Mouse (Mus musculus): ENCODE measurements around the gene Ctla4. TPM values are rescaled to one million over a fixed set of nuclear protein-coding genes. Genes with fewer than 3 reads are reported as not detected.

The Ctla4 gene
- polyA plus RNA-seq, 1 experiment from 2014 or later, result not detected

DNA sequence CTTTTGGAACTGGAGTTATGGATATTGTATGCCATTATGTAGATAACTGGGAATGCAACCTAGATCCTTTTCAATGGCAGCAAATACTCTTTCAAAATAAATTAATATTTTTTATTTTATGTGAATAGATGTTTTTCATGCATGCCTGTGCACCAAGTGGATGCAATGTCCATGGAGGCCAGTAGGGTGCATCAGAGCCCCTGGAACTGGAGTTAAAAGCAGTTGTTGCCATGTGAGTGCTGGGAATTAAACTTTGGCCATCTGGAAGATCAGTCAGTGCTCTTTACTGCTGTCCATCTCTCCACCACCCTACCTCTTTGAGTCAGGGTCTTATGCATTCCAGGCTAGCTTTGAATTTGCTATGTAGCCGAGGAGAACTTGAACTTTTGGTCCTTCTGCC is 71.5 kb downstream of the Ctla4 start:
- no peaks in the 10 kb centered on the region for H3K36me3 ChIP-seq (ENCODE audit: control insufficient read depth, insufficient read depth, low read length)
- H3K4me1 ChIP-seq (ENCODE audit: control insufficient read depth, insufficient read depth, low read length), result peaks cover 2% of the 10 kb centered on the region; the same call in 1 of the 2 replicates
- no peak overlapping the region for H3K27ac ChIP-seq (ENCODE audit: low read depth, low read length)
- no peak overlapping the region for H3K4me2 ChIP-seq (replicated peaks; ENCODE audit: low read depth, low read length)
- H3K9ac ChIP-seq (ENCODE audit: low read depth, low read length), result no peak overlapping the region
- no peaks in the 10 kb centered on the region for H3K27me3 ChIP-seq (ENCODE audit: control insufficient read depth, insufficient read depth, low read length)
- H3K9me3 ChIP-seq (ENCODE audit: control insufficient read depth, low read length), result no peaks in the 10 kb centered on the region
- WGBS, result 69% methylated on average over 1 of the region's 1 CpGs
- no peak for ATAC-seq (ENCODE audit: low FRiP score, low TSS enrichment)
- no peak overlapping the region for H3K4me3 ChIP-seq (ENCODE audit: low read length)

DNA sequence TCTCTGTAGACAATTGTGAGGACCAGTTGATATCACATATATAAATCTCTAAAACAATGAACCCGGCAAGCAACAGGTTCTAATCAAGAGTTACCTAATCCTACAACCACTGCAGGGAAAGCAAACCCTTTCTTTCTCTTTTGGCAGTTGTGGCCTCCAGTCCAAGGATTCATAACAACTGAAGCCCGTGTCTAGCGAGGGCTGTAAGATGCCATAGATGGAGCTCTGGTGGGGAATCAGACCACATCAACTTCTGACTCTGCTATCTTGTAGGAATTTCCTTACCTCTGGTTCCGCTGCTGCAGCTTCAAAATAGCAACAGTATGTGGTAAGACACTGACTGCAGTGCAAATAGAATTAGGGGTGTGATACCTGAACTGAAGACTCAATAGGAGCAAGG is 72.4 kb downstream of the Ctla4 start:
- ATAC-seq (ENCODE audit: low FRiP score, low TSS enrichment), result no peak
- Histone ChIP-seq H3K9ac (ENCODE audit: low read depth, low read length) (no peak overlapping the region), H3K9me3 (ENCODE audit: control insufficient read depth, low read length) (no peaks in the 10 kb centered on the region), H3K4me2 (replicated peaks; ENCODE audit: low read depth, low read length) (no peak overlapping the region), H3K36me3 (ENCODE audit: control insufficient read depth, insufficient read depth, low read length) (no peaks in the 10 kb centered on the region), H3K4me1 (ENCODE audit: control insufficient read depth, insufficient read depth, low read length) (no peaks in the 10 kb centered on the region), H3K27ac (ENCODE audit: low read depth, low read length) (no peak overlapping the region), H3K27me3 (ENCODE audit: control insufficient read depth, insufficient read depth, low read length) (no peaks in the 10 kb centered on the region), H3K4me3 (ENCODE audit: low read length) (no peak overlapping the region)
- 87% methylated on average over 4 of the region's 4 CpGs for WGBS

DNA sequence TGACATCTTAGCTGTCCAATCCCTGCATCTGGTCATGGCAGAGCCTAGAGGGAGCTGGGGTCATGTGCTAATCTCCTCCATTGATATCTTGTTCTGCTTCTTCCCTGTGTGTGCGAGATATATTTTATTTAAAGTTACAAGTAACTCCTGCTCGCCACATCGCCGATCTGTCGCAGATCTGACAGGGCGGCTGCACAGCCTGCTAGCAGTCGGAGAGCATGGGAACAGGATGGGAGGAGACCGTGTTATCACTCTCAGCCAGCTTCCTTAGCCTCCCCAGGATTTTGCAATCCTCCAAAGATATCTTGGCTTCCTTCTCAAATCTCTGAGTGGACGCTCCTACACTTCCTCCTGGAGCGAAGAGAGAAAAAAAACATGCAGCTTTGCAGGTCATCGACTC is 73.7 kb downstream of the Ctla4 start:
- 63% methylated on average over 11 of the region's 11 CpGs for WGBS
- Histone ChIP-seq H3K9me3 (ENCODE audit: control insufficient read depth, low read length) (no peaks in the 10 kb centered on the region), H3K4me3 (ENCODE audit: low read length) (no peak overlapping the region), H3K27ac (ENCODE audit: low read depth, low read length) (no peak overlapping the region), H3K27me3 (ENCODE audit: control insufficient read depth, insufficient read depth, low read length) (no peaks in the 10 kb centered on the region), H3K4me2 (replicated peaks; ENCODE audit: low read depth, low read length) (no peak overlapping the region), H3K9ac (ENCODE audit: low read depth, low read length) (no peak overlapping the region), H3K36me3 (ENCODE audit: control insufficient read depth, insufficient read depth, low read length) (no peaks in the 10 kb centered on the region), H3K4me1 (ENCODE audit: control insufficient read depth, insufficient read depth, low read length) (no peaks in the 10 kb centered on the region)
- no peak; the same call in 1 of the 2 replicates for ATAC-seq (ENCODE audit: low FRiP score, low TSS enrichment)

DNA sequence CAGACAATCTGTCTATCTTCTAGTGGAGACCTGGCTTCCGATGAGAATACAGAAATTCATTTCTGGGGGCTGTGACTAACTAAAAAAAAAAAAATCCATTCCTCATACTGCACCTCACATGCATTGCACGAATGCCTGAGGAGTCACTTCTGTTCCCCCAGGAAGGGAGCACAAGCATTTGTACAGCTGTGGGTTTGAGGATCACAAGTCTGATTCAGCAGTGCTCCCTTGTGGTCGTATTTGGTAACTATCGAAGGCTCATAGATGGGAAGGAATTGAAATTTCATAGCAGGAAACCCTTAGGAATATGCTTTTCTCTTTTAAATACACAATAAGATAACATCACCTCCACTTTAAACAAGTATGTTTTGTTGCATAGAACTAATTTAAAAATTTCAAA is 74.3 kb downstream of the Ctla4 start:
- Histone ChIP-seq H3K9ac (ENCODE audit: low read depth, low read length) (no peak overlapping the region), H3K4me1 (ENCODE audit: control insufficient read depth, insufficient read depth, low read length) (no peaks in the 10 kb centered on the region), H3K4me2 (replicated peaks; ENCODE audit: low read depth, low read length) (no peak overlapping the region), H3K27ac (ENCODE audit: low read depth, low read length) (no peak overlapping the region), H3K27me3 (ENCODE audit: control insufficient read depth, insufficient read depth, low read length) (no peaks in the 10 kb centered on the region), H3K4me3 (ENCODE audit: low read length) (no peak overlapping the region), H3K9me3 (ENCODE audit: control insufficient read depth, low read length) (no peaks in the 10 kb centered on the region), H3K36me3 (ENCODE audit: control insufficient read depth, insufficient read depth, low read length) (no peaks in the 10 kb centered on the region)
- ATAC-seq (ENCODE audit: low FRiP score, low TSS enrichment), result no peak
- WGBS, result 27% methylated on average over 4 of the region's 4 CpGs

DNA sequence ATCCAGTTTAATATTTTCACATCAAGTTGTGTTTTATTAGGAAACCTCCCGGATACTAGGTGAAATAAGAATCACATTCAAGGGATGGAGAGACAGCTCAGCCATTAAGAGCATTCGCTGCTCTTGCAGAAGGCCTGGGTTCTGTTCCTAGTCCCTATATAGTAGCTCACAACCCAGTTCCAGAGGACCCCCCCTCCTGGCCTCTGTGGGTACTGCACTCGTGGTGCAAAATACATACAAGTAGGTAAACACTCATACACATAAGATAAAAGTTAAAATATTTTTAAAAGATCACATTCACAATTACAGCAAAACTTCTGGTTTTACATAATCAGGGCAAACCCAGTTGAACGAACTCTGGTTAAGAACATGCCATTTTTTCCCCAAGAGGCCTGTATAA is 75.3 kb downstream of the Ctla4 start:
- Histone ChIP-seq H3K27me3 (ENCODE audit: control insufficient read depth, insufficient read depth, low read length) (no peaks in the 10 kb centered on the region), H3K4me2 (replicated peaks; ENCODE audit: low read depth, low read length) (no peak overlapping the region), H3K4me1 (ENCODE audit: control insufficient read depth, insufficient read depth, low read length) (no peaks in the 10 kb centered on the region), H3K9ac (ENCODE audit: low read depth, low read length) (no peak overlapping the region), H3K36me3 (ENCODE audit: control insufficient read depth, insufficient read depth, low read length) (no peaks in the 10 kb centered on the region), H3K27ac (ENCODE audit: low read depth, low read length) (no peak overlapping the region), H3K9me3 (ENCODE audit: control insufficient read depth, low read length) (no peaks in the 10 kb centered on the region), H3K4me3 (ENCODE audit: low read length) (no peak overlapping the region)
- WGBS, result 89% methylated on average over 4 of the region's 4 CpGs
- no peak for ATAC-seq (ENCODE audit: low FRiP score, low TSS enrichment)

Other genes starting within 250 kb of the Ctla4 start
- gene Cd28, start 170.2 kb upstream of the Ctla4 start, polyA plus RNA-seq (2014; fragmentation: Nextera tagmentation; extraction: Ambion mirVana), result 0.16 and 0.33 TPM in 2 replicates
- gene Icos, start 90.9 kb downstream of the Ctla4 start, polyA plus RNA-seq (2014; fragmentation: Nextera tagmentation; extraction: Ambion mirVana), result 0.07 and 0.26 TPM in 2 replicates

Measured in kidney, embryonic 14.5 days (tissue).